Mouse (Mus musculus): ENCODE data around the gene Disc1. TPM values are rescaled to one million over a fixed set of nuclear protein-coding genes. Genes with fewer than 3 reads are reported as not detected.

Gene Disc1
- polyA plus RNA-seq, 1 experiment from 2014 or later, result 0.96 TPM

DNA sequence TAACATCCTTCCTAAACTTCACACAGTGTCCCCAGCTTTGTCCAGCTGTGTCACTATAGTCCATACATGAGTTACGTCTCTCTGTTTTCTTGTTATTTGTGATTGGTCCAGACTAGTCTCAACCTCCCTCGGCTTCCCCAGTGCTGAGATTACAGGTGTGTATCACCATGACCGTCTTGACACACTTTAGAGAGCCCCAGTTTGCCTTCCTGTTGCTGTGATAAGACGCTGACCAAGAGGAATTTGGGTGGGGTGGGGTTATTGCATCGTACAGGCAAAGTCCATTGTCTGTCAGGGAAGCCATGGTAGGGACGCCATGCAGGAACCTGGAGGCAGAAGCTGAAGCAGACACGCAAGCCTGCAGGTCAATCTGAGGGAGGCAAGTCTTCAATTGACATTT, 216.3 kb downstream of the Disc1 start:
- no peak for DNase-seq (ENCODE audit: low spot score)
- 86% methylated on average over 7 of the region's 7 CpGs for WGBS
- Histone ChIP-seq H3K4me3 (ENCODE audit: low read depth, low read length) (no peak overlapping the region), H3K9ac (ENCODE audit: low read length) (no peak overlapping the region), H3K27me3 (ENCODE audit: control insufficient read depth, insufficient read depth, low read length) (no peaks in the 10 kb centered on the region), H3K27ac (replicated peaks; ENCODE audit: low read depth, low read length) (no peak overlapping the region), H3K4me1 (ENCODE audit: control insufficient read depth, insufficient read depth, low read length) (no peaks in the 10 kb centered on the region), H3K36me3 (ENCODE audit: control insufficient read depth, insufficient read depth, low read length) (no peaks in the 10 kb centered on the region), H3K4me2 (ENCODE audit: low read depth, severe bottlenecking) (no peak overlapping the region), H3K9me3 (ENCODE audit: control insufficient read depth, low read length) (no peaks in the 10 kb centered on the region)
- ATAC-seq (ENCODE audit: insufficient number of reproducible peaks, low FRiP score, low TSS enrichment, low read depth), result no peak

DNA sequence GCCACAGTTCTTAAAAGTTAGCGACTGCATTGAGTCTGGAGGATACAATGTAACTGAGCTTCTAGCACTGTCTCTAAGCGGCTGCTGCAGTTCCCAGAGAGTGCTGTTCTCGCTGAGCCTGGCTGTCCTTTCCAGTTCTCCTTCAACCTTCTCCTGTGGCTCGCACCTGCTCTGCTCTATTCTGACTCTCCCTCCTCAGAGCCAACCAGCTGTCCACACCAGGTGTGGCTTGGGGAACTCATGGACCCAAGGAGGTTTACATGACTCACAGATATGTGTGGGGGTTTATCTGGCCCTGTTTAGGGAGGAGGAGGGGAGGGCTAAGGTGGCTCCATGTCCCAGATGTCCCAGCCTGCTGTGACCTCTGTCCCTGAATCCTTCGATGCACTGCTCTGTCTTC, 217.4 kb downstream of the Disc1 start:
- DNase-seq (ENCODE audit: low spot score), result no peak
- Histone ChIP-seq H3K27ac (replicated peaks; ENCODE audit: low read depth, low read length) (no peak overlapping the region), H3K9ac (ENCODE audit: low read length) (no peak overlapping the region), H3K27me3 (ENCODE audit: control insufficient read depth, insufficient read depth, low read length) (no peaks in the 10 kb centered on the region), H3K4me2 (ENCODE audit: low read depth, severe bottlenecking) (no peak overlapping the region), H3K4me3 (ENCODE audit: low read depth, low read length) (no peak overlapping the region), H3K4me1 (ENCODE audit: control insufficient read depth, insufficient read depth, low read length) (no peaks in the 10 kb centered on the region), H3K9me3 (ENCODE audit: control insufficient read depth, low read length) (no peaks in the 10 kb centered on the region), H3K36me3 (ENCODE audit: control insufficient read depth, insufficient read depth, low read length) (no peaks in the 10 kb centered on the region)
- WGBS, result 85% methylated on average over 5 of the region's 5 CpGs
- ATAC-seq (ENCODE audit: insufficient number of reproducible peaks, low FRiP score, low TSS enrichment, low read depth), result no peak; the same call in 1 of the 2 replicates

GRCm38 (mm10) chr8:125272089-125272866, 218.3 kb downstream of the Disc1 start:
- H3K4me1 ChIP-seq (ENCODE audit: control insufficient read depth, insufficient read depth, low read length), result peaks cover 1% of the 10 kb centered on the region
- H3K9ac ChIP-seq (ENCODE audit: low read length), result no peak overlapping the region
- ATAC-seq (ENCODE audit: insufficient number of reproducible peaks, low FRiP score, low TSS enrichment, low read depth), result no peak
- H3K36me3 ChIP-seq (ENCODE audit: control insufficient read depth, insufficient read depth, low read length), result no peaks in the 10 kb centered on the region
- H3K9me3 ChIP-seq (ENCODE audit: control insufficient read depth, low read length), result no peaks in the 10 kb centered on the region
- 78% methylated on average over 13 of the region's 13 CpGs for WGBS
- no peak overlapping the region for H3K4me3 ChIP-seq (ENCODE audit: low read depth, low read length)
- no peak overlapping the region for H3K4me2 ChIP-seq (ENCODE audit: low read depth, severe bottlenecking)
- H3K27me3 ChIP-seq (ENCODE audit: control insufficient read depth, insufficient read depth, low read length), result no peaks in the 10 kb centered on the region
- H3K27ac ChIP-seq (replicated peaks; ENCODE audit: low read depth, low read length), result no peak overlapping the region
- no peak for DNase-seq (ENCODE audit: low spot score)

GRCm38 (mm10) chr8:125277071-125277682, 223.2 kb downstream of the Disc1 start:
- WGBS, result 4% methylated on average over 11 of the region's 11 CpGs

GRCm38 (mm10) chr8:125279156-125279555, 225.2 kb downstream of the Disc1 start:
- H3K27ac ChIP-seq (replicated peaks; ENCODE audit: low read depth, low read length), result no peak overlapping the region
- no peak for DNase-seq (ENCODE audit: low spot score)
- no peaks in the 10 kb centered on the region; the same call in 1 of the 2 replicates for H3K36me3 ChIP-seq (ENCODE audit: control insufficient read depth, insufficient read depth, low read length)
- WGBS, result 90% methylated on average over 2 of the region's 2 CpGs
- no peak for ATAC-seq (ENCODE audit: insufficient number of reproducible peaks, low FRiP score, low TSS enrichment, low read depth)
- H3K9me3 ChIP-seq (ENCODE audit: control insufficient read depth, low read length), result no peaks in the 10 kb centered on the region
- no peaks in the 10 kb centered on the region for H3K27me3 ChIP-seq (ENCODE audit: control insufficient read depth, insufficient read depth, low read length)
- H3K4me3 ChIP-seq (ENCODE audit: low read depth, low read length), result no peak overlapping the region
- peaks cover 13% of the 10 kb centered on the region for H3K4me1 ChIP-seq (ENCODE audit: control insufficient read depth, insufficient read depth, low read length)
- H3K4me2 ChIP-seq (ENCODE audit: low read depth, severe bottlenecking), result no peak overlapping the region
- H3K9ac ChIP-seq (ENCODE audit: low read length), result no peak overlapping the region

More at GRCm38 (mm10) chr8:125277071-125277682, 223.2 kb downstream of the Disc1 start:
- no peaks in the 10 kb centered on the region for H3K27me3 ChIP-seq (ENCODE audit: control insufficient read depth, insufficient read depth, low read length)
- H3K9ac ChIP-seq (ENCODE audit: low read length), result no peak overlapping the region
- no peaks in the 10 kb centered on the region; the same call in 1 of the 2 replicates for H3K36me3 ChIP-seq (ENCODE audit: control insufficient read depth, insufficient read depth, low read length)
- ATAC-seq (ENCODE audit: insufficient number of reproducible peaks, low FRiP score, low TSS enrichment, low read depth) (no peak), DNase-seq (ENCODE audit: low spot score) (no peak)
- H3K4me2 ChIP-seq (ENCODE audit: low read depth, severe bottlenecking), result no peak overlapping the region
- peaks cover 13% of the 10 kb centered on the region for H3K4me1 ChIP-seq (ENCODE audit: control insufficient read depth, insufficient read depth, low read length)
- no peak overlapping the region for H3K4me3 ChIP-seq (ENCODE audit: low read depth, low read length)
- H3K9me3 ChIP-seq (ENCODE audit: control insufficient read depth, low read length), result no peaks in the 10 kb centered on the region
- H3K27ac ChIP-seq (replicated peaks; ENCODE audit: low read depth, low read length), result no peak overlapping the region

DNA sequence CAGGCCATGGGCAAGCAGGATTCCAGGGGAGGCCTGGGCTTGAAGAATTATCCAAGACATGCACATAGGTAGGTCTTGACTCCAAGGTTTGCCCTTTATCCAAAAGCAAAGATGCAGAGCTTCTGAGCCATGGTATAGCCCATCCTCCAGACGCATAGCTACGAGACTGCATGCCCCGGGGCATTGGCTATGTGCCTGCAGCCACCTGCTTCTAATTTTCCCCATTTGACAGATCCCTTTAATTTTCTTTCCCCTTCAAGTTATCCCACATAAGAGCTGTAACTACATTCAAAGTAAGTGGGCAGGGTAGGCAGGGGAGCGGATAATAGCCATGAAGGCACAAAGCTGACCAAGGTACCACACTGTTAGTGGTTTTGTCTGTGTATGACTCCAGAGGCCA, 225.9 kb downstream of the Disc1 start:
- ATAC-seq (ENCODE audit: insufficient number of reproducible peaks, low FRiP score, low TSS enrichment, low read depth) (no peak), DNase-seq (ENCODE audit: low spot score) (peak; percentile 65)
- Histone ChIP-seq H3K9ac (ENCODE audit: low read length) (no peak overlapping the region), H3K27me3 (ENCODE audit: control insufficient read depth, insufficient read depth, low read length) (no peaks in the 10 kb centered on the region), H3K9me3 (ENCODE audit: control insufficient read depth, low read length) (no peaks in the 10 kb centered on the region), H3K4me2 (ENCODE audit: low read depth, severe bottlenecking) (no peak overlapping the region), H3K4me3 (ENCODE audit: low read depth, low read length) (no peak overlapping the region), H3K4me1 (ENCODE audit: control insufficient read depth, insufficient read depth, low read length) (peaks cover 13% of the 10 kb centered on the region), H3K36me3 (ENCODE audit: control insufficient read depth, insufficient read depth, low read length) (no peaks in the 10 kb centered on the region; the same call in 1 of the 2 replicates), H3K27ac (replicated peaks; ENCODE audit: low read depth, low read length) (no peak overlapping the region)
- WGBS, result 10% methylated on average over 4 of the region's 4 CpGs

GRCm38 (mm10) chr8:125282531-125282930, 228.5 kb downstream of the Disc1 start:
- Histone ChIP-seq H3K27me3 (ENCODE audit: control insufficient read depth, insufficient read depth, low read length) (no peaks in the 10 kb centered on the region), H3K4me2 (ENCODE audit: low read depth, severe bottlenecking) (no peak overlapping the region), H3K27ac (replicated peaks; ENCODE audit: low read depth, low read length) (no peak overlapping the region), H3K4me1 (ENCODE audit: control insufficient read depth, insufficient read depth, low read length) (peaks cover 14% of the 10 kb centered on the region), H3K9me3 (ENCODE audit: control insufficient read depth, low read length) (no peaks in the 10 kb centered on the region), H3K9ac (ENCODE audit: low read length) (no peak overlapping the region), H3K36me3 (ENCODE audit: control insufficient read depth, insufficient read depth, low read length) (no peaks in the 10 kb centered on the region; the same call in 1 of the 2 replicates), H3K4me3 (ENCODE audit: low read depth, low read length) (no peak overlapping the region)
- DNase-seq (ENCODE audit: low spot score), result no peak
- 41% methylated on average over 7 of the region's 7 CpGs for WGBS
- no peak for ATAC-seq (ENCODE audit: insufficient number of reproducible peaks, low FRiP score, low TSS enrichment, low read depth)

DNA sequence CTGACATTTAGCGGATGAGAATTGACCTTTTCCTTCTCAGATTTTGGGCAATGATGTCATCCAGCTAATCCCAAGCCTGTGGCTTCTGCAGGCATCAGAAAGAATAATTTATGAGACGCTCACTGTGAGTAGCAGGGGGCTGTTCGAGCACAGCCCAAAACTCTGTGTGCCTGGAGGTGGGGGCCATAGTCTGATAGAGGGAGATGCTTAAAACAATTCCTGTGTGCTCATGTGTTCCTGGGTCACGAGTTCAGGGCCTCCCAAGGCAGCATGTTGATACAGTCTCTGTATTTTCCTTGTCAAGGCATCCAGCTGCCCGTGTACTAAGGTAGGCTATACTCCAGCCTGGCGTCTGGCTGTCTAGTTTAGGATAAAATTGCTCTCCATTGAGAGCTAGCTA, 229.5 kb downstream of the Disc1 start:
- no peak overlapping the region for H3K27ac ChIP-seq (replicated peaks; ENCODE audit: low read depth, low read length)
- 56% methylated on average over 6 of the region's 6 CpGs for WGBS
- no peak overlapping the region for H3K4me2 ChIP-seq (ENCODE audit: low read depth, severe bottlenecking)
- no peak for DNase-seq (ENCODE audit: low spot score)
- no peak for ATAC-seq (ENCODE audit: insufficient number of reproducible peaks, low FRiP score, low TSS enrichment, low read depth)
- H3K36me3 ChIP-seq (ENCODE audit: control insufficient read depth, insufficient read depth, low read length), result no peaks in the 10 kb centered on the region; the same call in 1 of the 2 replicates
- no peaks in the 10 kb centered on the region for H3K9me3 ChIP-seq (ENCODE audit: control insufficient read depth, low read length)
- H3K27me3 ChIP-seq (ENCODE audit: control insufficient read depth, insufficient read depth, low read length), result no peaks in the 10 kb centered on the region
- peaks cover 12% of the 10 kb centered on the region for H3K4me1 ChIP-seq (ENCODE audit: control insufficient read depth, insufficient read depth, low read length)
- H3K9ac ChIP-seq (ENCODE audit: low read length), result no peak overlapping the region
- no peak overlapping the region for H3K4me3 ChIP-seq (ENCODE audit: low read depth, low read length)
